Mouse (Mus musculus): ENCODE data around the gene Zfp950. TPM values are rescaled to one million over a fixed set of nuclear protein-coding genes. Genes with fewer than 3 reads are reported as not detected.

The Zfp950 gene
- total and polyA plus RNA-seq, 3 experiments = 0.26 to 37.9 (median 33.0) TPM

DNA sequence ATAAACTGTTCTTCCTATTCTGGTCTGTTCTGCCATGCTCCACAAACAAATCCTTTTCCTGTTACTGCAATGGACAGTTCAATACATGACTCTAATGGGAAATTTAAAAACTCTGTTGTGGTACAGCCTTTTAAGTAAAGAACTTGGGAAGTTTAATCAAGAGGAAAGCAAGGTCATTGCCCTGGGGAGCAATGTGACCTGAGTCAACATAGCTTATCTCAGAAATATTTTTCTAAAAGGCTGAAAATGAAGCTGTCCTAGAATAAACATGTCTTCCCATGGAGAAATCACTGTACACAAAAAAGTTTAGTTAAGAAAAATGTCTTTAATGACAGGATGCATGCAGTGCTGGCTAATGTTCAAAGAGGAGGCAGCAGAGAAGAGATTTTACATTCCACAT lies 2.0 kb downstream of the Zfp950 start:
- no peak for TF ChIP-seq TAL1 (conservative IDR thresholded peaks at IDR 0.05; ENCODE audit: low read depth, low read length)
- TF ChIP-seq GATA2 (IDR thresholded peaks at IDR 0.05; ENCODE audit: borderline replicate concordance, low read depth, low read length) = no peak
- no peak for TF ChIP-seq POLR2AphosphoS5 (IDR thresholded peaks at IDR 0.05; ENCODE audit: insufficient replicate concordance, low read depth, low read length)
- TF ChIP-seq CTCF (IDR thresholded peaks at IDR 0.05; ENCODE audit: low read depth, low read length) = no peak
- no peak for TF ChIP-seq GATA1 (IDR thresholded peaks at IDR 0.05; ENCODE audit: borderline replicate concordance, low read length)
- DNase-seq (ENCODE audit: low spot score) (no peak), ATAC-seq (ENCODE audit: extremely low read depth, insufficient number of reproducible peaks, low FRiP score, poor library complexity, severe bottlenecking) (no peak)
- peaks cover 6% of the 10 kb centered on the region for H3K36me3 ChIP-seq (replicated peaks)
- no peaks in the 10 kb centered on the region for H3K27me3 ChIP-seq (ENCODE audit: insufficient read depth, low read length)
- no peak overlapping the region for H3K4me3 ChIP-seq (ENCODE audit: low read depth, low read length)
- H3K4me1 ChIP-seq (ENCODE audit: insufficient read depth, low read depth, low read length) = peaks cover 16% of the 10 kb centered on the region
- no peaks in the 10 kb centered on the region for H3K9me3 ChIP-seq (replicated peaks)

DNA sequence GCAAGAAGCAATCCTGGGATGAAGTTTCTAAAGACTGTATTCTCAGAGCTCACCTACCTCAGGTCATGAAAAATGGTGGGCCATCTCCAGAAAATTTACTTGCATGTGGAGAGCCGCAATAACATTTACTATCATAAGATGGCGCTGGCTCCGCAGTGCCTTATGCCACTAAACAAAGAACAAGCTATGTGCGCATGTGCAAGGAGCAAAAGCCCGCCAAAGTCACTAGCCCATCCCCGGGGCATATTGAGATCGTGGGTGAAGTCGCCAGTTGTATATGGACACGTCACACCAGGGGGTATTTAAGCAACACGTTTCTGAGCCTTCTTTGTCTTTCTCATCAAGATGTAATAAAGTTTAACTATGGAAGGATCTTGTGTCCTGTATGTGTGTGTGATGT lies 9.5 kb downstream of the Zfp950 start:
- ATAC-seq (ENCODE audit: extremely low read depth, insufficient number of reproducible peaks, low FRiP score, poor library complexity, severe bottlenecking) = no peak
- Histone ChIP-seq H3K36me3 (replicated peaks) (peaks cover 14% of the 10 kb centered on the region), H3K27me3 (ENCODE audit: insufficient read depth, low read length) (no peaks in the 10 kb centered on the region), H3K4me1 (ENCODE audit: insufficient read depth, low read depth, low read length) (no peaks in the 10 kb centered on the region), H3K9me3 (replicated peaks) (no peaks in the 10 kb centered on the region), H3K4me3 (ENCODE audit: low read depth, low read length) (no peak overlapping the region)
- no peak for DNase-seq (ENCODE audit: low spot score)
- TF ChIP-seq GATA1 (IDR thresholded peaks at IDR 0.05; ENCODE audit: borderline replicate concordance, low read length) (no peak), GATA2 (IDR thresholded peaks at IDR 0.05; ENCODE audit: borderline replicate concordance, low read depth, low read length) (no peak), CTCF (IDR thresholded peaks at IDR 0.05; ENCODE audit: low read depth, low read length) (no peak), TAL1 (conservative IDR thresholded peaks at IDR 0.05; ENCODE audit: low read depth, low read length) (no peak), POLR2AphosphoS5 (IDR thresholded peaks at IDR 0.05; ENCODE audit: insufficient replicate concordance, low read depth, low read length) (no peak)

DNA sequence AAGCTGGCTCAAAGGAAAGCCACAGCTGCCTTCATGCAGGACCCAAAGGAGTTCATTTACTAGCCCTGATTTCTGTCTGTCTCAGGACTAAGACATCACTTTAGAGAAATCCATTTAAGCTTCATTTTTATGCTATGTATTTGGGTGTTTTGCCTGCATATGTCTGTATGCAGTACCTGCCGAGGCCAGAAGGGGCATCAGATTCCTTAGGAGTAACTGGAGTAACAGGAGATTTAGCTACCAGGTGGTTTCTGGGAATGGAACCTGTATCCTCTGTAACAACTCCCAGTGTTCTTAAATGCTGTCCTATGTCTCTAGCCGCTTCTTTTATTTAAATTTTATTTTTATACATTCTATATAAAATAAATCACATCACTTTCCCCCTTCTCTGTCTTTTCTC lies 30.5 kb downstream of the Zfp950 start:
- no peak overlapping the region for H3K4me3 ChIP-seq (ENCODE audit: low read depth, low read length)
- no peaks in the 10 kb centered on the region for H3K9me3 ChIP-seq (replicated peaks)
- H3K4me1 ChIP-seq (ENCODE audit: insufficient read depth, low read depth, low read length) = no peaks in the 10 kb centered on the region
- DNase-seq (ENCODE audit: low spot score) = no peak
- H3K27me3 ChIP-seq (ENCODE audit: insufficient read depth, low read length) = no peaks in the 10 kb centered on the region; the same call in 1 of the 2 replicates
- TF ChIP-seq CTCF (IDR thresholded peaks at IDR 0.05; ENCODE audit: low read depth, low read length) (peak; percentile 17; the same call in 1 of the 2 replicates), GATA2 (IDR thresholded peaks at IDR 0.05; ENCODE audit: borderline replicate concordance, low read depth, low read length) (no peak), TAL1 (conservative IDR thresholded peaks at IDR 0.05; ENCODE audit: low read depth, low read length) (no peak), GATA1 (IDR thresholded peaks at IDR 0.05; ENCODE audit: borderline replicate concordance, low read length) (no peak)
- H3K36me3 ChIP-seq (replicated peaks) = no peaks in the 10 kb centered on the region
- no peak for ATAC-seq (ENCODE audit: extremely low read depth, insufficient number of reproducible peaks, low FRiP score, poor library complexity, severe bottlenecking)

DNA sequence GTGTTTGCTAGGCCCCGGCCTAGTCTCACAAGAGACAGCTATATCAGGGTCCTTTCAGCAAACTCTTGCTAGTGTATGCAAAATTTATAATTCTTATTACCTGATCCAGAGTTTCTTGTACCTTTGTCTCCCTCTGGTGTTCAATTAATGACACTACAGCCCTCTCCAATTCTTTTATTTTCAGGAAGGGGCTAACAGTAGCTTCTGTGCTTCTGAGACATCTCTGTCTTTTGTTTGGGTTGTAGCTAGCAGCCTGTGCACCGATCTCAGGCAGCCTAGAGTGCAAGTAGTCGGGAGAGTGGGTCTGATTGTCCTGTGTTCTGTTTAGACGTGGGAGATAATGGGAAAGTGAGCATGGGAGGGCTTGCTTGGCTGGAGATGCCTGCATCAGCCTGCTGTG lies 42.9 kb downstream of the Zfp950 start:
- no peaks in the 10 kb centered on the region for H3K9me3 ChIP-seq (replicated peaks)
- DNase-seq (ENCODE audit: low spot score) (peak; percentile 4), ATAC-seq (ENCODE audit: extremely low read depth, insufficient number of reproducible peaks, low FRiP score, poor library complexity, severe bottlenecking) (no peak)
- H3K36me3 ChIP-seq (replicated peaks) = no peaks in the 10 kb centered on the region
- H3K27me3 ChIP-seq (ENCODE audit: insufficient read depth, low read length) = no peaks in the 10 kb centered on the region
- H3K4me3 ChIP-seq (ENCODE audit: low read depth, low read length) = no peak overlapping the region
- TF ChIP-seq CTCF (IDR thresholded peaks at IDR 0.05; ENCODE audit: low read depth, low read length) (peak; percentile 36; the same call in 1 of the 2 replicates), GATA1 (IDR thresholded peaks at IDR 0.05; ENCODE audit: borderline replicate concordance, low read length) (no peak)
- H3K4me1 ChIP-seq (ENCODE audit: insufficient read depth, low read depth, low read length) = no peaks in the 10 kb centered on the region

DNA sequence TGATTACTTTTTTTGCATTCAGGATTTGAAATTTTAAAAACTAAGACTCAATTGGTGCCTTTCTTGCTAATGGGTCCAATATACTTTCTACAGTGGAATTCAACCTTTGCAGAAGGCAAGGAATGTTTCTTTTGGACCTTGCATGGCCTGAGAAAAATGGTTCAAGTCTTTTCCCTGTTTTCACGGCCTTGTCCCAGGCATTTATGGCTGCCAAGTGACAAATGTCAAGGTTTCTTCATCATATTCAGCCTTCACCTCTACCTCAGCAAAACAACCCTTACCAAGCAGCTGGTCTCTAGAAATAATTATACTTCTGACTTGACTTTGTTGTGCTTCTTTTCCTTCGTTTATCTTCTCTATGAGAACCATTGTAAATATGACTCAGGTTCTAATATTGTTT lies 43.9 kb downstream of the Zfp950 start:
- no peak for ATAC-seq (ENCODE audit: extremely low read depth, insufficient number of reproducible peaks, low FRiP score, poor library complexity, severe bottlenecking)
- Histone ChIP-seq H3K4me1 (ENCODE audit: insufficient read depth, low read depth, low read length) (no peaks in the 10 kb centered on the region), H3K36me3 (replicated peaks) (no peaks in the 10 kb centered on the region), H3K9me3 (replicated peaks) (no peaks in the 10 kb centered on the region), H3K27me3 (ENCODE audit: insufficient read depth, low read length) (no peaks in the 10 kb centered on the region), H3K4me3 (ENCODE audit: low read depth, low read length) (no peak overlapping the region)
- DNase-seq (ENCODE audit: low spot score) = no peak
- TF ChIP-seq GATA1 (IDR thresholded peaks at IDR 0.05; ENCODE audit: borderline replicate concordance, low read length) = no peak
- no peak for TF ChIP-seq CTCF (IDR thresholded peaks at IDR 0.05; ENCODE audit: low read depth, low read length)
- no peak for TF ChIP-seq TAL1 (conservative IDR thresholded peaks at IDR 0.05; ENCODE audit: low read depth, low read length)
- TF ChIP-seq POLR2AphosphoS5 (IDR thresholded peaks at IDR 0.05; ENCODE audit: insufficient replicate concordance, low read depth, low read length) = no peak
- TF ChIP-seq GATA2 (IDR thresholded peaks at IDR 0.05; ENCODE audit: borderline replicate concordance, low read depth, low read length) = no peak

DNA sequence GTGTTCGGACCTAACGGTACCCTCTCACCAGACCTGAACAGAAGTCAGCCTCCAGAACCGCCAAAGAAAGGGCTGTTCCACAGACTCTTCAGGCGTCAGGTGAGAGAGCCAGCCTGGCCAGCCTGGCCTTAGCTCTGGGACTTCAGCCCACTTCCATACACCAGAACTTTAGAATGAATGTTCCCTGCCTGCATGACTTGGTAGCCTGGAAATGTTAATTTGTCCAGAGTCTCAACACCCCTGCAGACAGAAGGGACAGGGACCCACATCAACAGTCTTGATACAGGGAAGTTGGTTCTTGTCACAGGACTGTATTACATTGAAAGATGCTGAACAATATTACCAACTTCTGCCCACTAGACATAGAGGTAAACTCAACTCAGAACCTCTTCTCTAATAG lies 50.1 kb downstream of the Zfp950 start:
- H3K9me3 ChIP-seq (replicated peaks) = no peaks in the 10 kb centered on the region
- H3K4me3 ChIP-seq (ENCODE audit: low read depth, low read length) = no peak overlapping the region
- ATAC-seq (ENCODE audit: extremely low read depth, insufficient number of reproducible peaks, low FRiP score, poor library complexity, severe bottlenecking) (no peak), DNase-seq (ENCODE audit: low spot score) (no peak)
- TF ChIP-seq CTCF (IDR thresholded peaks at IDR 0.05; ENCODE audit: low read depth, low read length) = no peak
- TF ChIP-seq GATA2 (IDR thresholded peaks at IDR 0.05; ENCODE audit: borderline replicate concordance, low read depth, low read length) = no peak
- TF ChIP-seq TAL1 (conservative IDR thresholded peaks at IDR 0.05; ENCODE audit: low read depth, low read length) = no peak
- no peak for TF ChIP-seq POLR2AphosphoS5 (IDR thresholded peaks at IDR 0.05; ENCODE audit: insufficient replicate concordance, low read depth, low read length)
- TF ChIP-seq GATA1 (IDR thresholded peaks at IDR 0.05; ENCODE audit: borderline replicate concordance, low read length) = no peak
- no peaks in the 10 kb centered on the region for H3K27me3 ChIP-seq (ENCODE audit: insufficient read depth, low read length)
- peaks cover 3% of the 10 kb centered on the region; the same call in 1 of the 2 replicates for H3K4me1 ChIP-seq (ENCODE audit: insufficient read depth, low read depth, low read length)
- H3K36me3 ChIP-seq (replicated peaks) = no peaks in the 10 kb centered on the region

DNA sequence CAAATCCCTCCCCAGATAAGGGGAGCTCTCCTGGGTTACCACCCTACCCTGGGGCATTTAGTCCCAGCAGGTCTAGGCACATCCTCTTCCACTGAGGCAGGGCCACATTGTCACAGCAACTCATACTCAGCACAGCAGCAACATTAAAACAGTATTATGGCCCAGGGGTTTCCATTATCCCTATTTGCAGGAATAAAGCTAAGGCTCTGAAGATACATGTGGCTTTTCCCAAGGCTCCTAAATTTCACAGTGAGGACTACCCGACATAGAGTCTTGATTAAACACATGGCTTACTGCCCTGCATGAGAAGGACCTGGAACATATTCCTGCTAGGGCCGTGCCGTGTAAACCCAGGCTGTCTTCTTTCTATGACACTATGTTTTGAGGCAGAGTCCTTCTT lies 51.6 kb downstream of the Zfp950 start:
- H3K4me3 ChIP-seq (ENCODE audit: low read depth, low read length) = no peak overlapping the region
- ATAC-seq (ENCODE audit: extremely low read depth, insufficient number of reproducible peaks, low FRiP score, poor library complexity, severe bottlenecking) (no peak), DNase-seq (ENCODE audit: low spot score) (no peak)
- no peaks in the 10 kb centered on the region for H3K9me3 ChIP-seq (replicated peaks)
- TF ChIP-seq GATA1 (IDR thresholded peaks at IDR 0.05; ENCODE audit: borderline replicate concordance, low read length) (no peak), CTCF (IDR thresholded peaks at IDR 0.05; ENCODE audit: low read depth, low read length) (no peak), POLR2AphosphoS5 (IDR thresholded peaks at IDR 0.05; ENCODE audit: insufficient replicate concordance, low read depth, low read length) (no peak), GATA2 (IDR thresholded peaks at IDR 0.05; ENCODE audit: borderline replicate concordance, low read depth, low read length) (no peak), TAL1 (conservative IDR thresholded peaks at IDR 0.05; ENCODE audit: low read depth, low read length) (no peak)
- H3K27me3 ChIP-seq (ENCODE audit: insufficient read depth, low read length) = no peaks in the 10 kb centered on the region
- H3K4me1 ChIP-seq (ENCODE audit: insufficient read depth, low read depth, low read length) = peaks cover 9% of the 10 kb centered on the region
- no peaks in the 10 kb centered on the region for H3K36me3 ChIP-seq (replicated peaks)

Measured in G1E (cell line).